Mouse (Mus musculus) kidney, embryonic 14.5 days (tissue): ENCODE results near the gene Gm12185. TPM values are rescaled to one million over a fixed set of nuclear protein-coding genes. Genes with fewer than 3 reads are reported as not detected.

ENCODE experiments used
- polyA plus RNA-seq: library from polyadenylated mRNA; unstranded; fragments of >200 nt; fragmentation: Nextera tagmentation; extraction: Ambion mirVana; gene quantifications from 2 replicates; pipeline ENCODE4 v1.2.1, GENCODE M21; 2014

Gene Gm12185
- polyA plus RNA-seq, 1 experiment from 2014 or later: not detected

Other genes with a start within 250 kb of the Gm12185 start
- gene Rack1, start 191.9 kb downstream of the Gm12185 start, polyA plus RNA-seq: 994 and 1,198 TPM in 2 replicates
- 5.8 and 6.1 TPM in 2 replicates for gene Trim41, start 174.9 kb downstream of the Gm12185 start, polyA plus RNA-seq
- gene Trim7, start 166.1 kb downstream of the Gm12185 start, polyA plus RNA-seq: 1.3 and 2.9 TPM in 2 replicates
- 5.6 and 7.6 TPM in 2 replicates for gene Gm12184, start 165.6 kb downstream of the Gm12185 start, polyA plus RNA-seq
- gene Irgm1, start 120.5 kb downstream of the Gm12185 start, polyA plus RNA-seq: 11.7 and 13.2 TPM in 2 replicates
- gene Gm5431, start 90.0 kb downstream of the Gm12185 start, polyA plus RNA-seq: 0.15 and 0.23 TPM in 2 replicates
- gene Psme2b, start 46.0 kb downstream of the Gm12185 start, polyA plus RNA-seq: 1.9 and 2.5 TPM in 2 replicates
- not detected in 2 replicates for gene Olfr56, start 13.3 kb downstream of the Gm12185 start, polyA plus RNA-seq
- gene 9930111J21Rik1, start 12.8 kb downstream of the Gm12185 start, polyA plus RNA-seq: 0.20 and 0.53 TPM in 2 replicates
- 0.15 TPM in 1 of 2 replicates, not detected in the other for gene Tgtp1, start 1.9 kb upstream of the Gm12185 start, polyA plus RNA-seq
- gene 9930111J21Rik2, start 59.0 kb upstream of the Gm12185 start, polyA plus RNA-seq: 0.29 and 0.39 TPM in 2 replicates
- gene Tgtp2, start 72.0 kb upstream of the Gm12185 start, polyA plus RNA-seq: 0.20 TPM in 1 of 2 replicates, not detected in the other
- 1.7 and 2.0 TPM in 2 replicates for gene Ifi47, start 84.4 kb upstream of the Gm12185 start, polyA plus RNA-seq
- gene Olfr1396, start 122.6 kb upstream of the Gm12185 start, polyA plus RNA-seq: not detected in 2 replicates
- gene Olfr1395, start 150.0 kb upstream of the Gm12185 start, polyA plus RNA-seq: not detected in 2 replicates
- not detected in 2 replicates for gene Olfr1394, start 162.2 kb upstream of the Gm12185 start, polyA plus RNA-seq
- gene Btnl9, start 194.9 kb upstream of the Gm12185 start, polyA plus RNA-seq: 1.6 and 3.1 TPM in 2 replicates
- gene Zfp62, start 211.1 kb upstream of the Gm12185 start, polyA plus RNA-seq: 27.6 and 51.1 TPM in 2 replicates